Mouse (Mus musculus) thymus, adult 2 months (tissue): Measurements from ENCODE around the gene Camsap1.

ENCODE experiments used
- CTCF ChIP-seq: fragments of 200-500 bp; IDR thresholded peaks from 2 replicates; pipeline ENCODE4 v1.5.1; 2012; ENCODE audit warnings: mild to moderate bottlenecking, control low read depth, low read length, moderate library complexity, borderline replicate concordance; ENCODE audit not compliant: control insufficient read depth, poor library complexity, insufficient read depth; ENCODE audit errors: extremely low read depth
- POLR2A ChIP-seq: fragments of 200-500 bp; IDR thresholded peaks from 2 replicates; pipeline ENCODE4 v1.6.1; 2012; ENCODE audit warnings: mild to moderate bottlenecking, low read length, control low read depth, moderate library complexity; ENCODE audit not compliant: control insufficient read depth, poor library complexity, insufficient read depth; ENCODE audit errors: extremely low read depth

DNA sequence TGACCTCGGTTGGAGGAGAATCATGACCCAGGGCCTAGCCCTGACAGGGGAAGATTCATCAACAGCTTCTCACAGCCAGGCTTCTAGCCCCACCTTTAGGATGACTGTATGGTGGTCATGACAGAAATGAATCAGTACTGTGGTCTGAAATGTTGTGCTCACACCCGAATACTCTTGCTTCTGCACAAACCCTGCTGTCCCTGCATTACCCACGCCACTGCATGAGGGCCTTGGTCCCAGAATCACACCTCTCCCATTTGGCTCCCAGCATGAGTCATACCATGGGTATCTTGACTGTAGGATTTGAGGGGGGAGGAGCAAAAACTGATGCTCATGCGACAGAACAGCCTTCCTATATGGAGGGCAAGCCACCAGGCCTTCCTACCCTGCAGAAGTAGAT is 68.9 kb downstream of the Camsap1 start:
- TF ChIP-seq CTCF: no peak
- no peak for TF ChIP-seq POLR2A
